Mouse (Mus musculus): Measurements from ENCODE around the gene 4930523C07Rik. TPM values are rescaled to one million over a fixed set of nuclear protein-coding genes. Genes with fewer than 3 reads are reported as not detected.

Gene 4930523C07Rik
- total and polyA plus RNA-seq, 3 experiments = 0.33 to 15.9 TPM; not detected in 1

GRCm38 (mm10) chr1:160082647-160083046 lies 38.5 kb downstream of the 4930523C07Rik start:
- ATAC-seq (ENCODE audit: extremely low read depth, insufficient number of reproducible peaks, low FRiP score, poor library complexity, severe bottlenecking) = no peak

GRCm38 (mm10) chr1:160084239-160084638 lies 40.1 kb downstream of the 4930523C07Rik start:
- Histone ChIP-seq H3K36me3 (replicated peaks) (no peaks in the 10 kb centered on the region), H3K27me3 (ENCODE audit: insufficient read depth, low read length) (peaks cover 2% of the 10 kb centered on the region), H3K9me3 (replicated peaks) (no peaks in the 10 kb centered on the region), H3K4me3 (ENCODE audit: low read depth, low read length) (no peak overlapping the region), H3K4me1 (ENCODE audit: insufficient read depth, low read depth, low read length) (no peaks in the 10 kb centered on the region)
- no peak for TF ChIP-seq POLR2AphosphoS5 (IDR thresholded peaks at IDR 0.05; ENCODE audit: insufficient replicate concordance, low read depth, low read length)
- no peak for TF ChIP-seq GATA1 (IDR thresholded peaks at IDR 0.05; ENCODE audit: borderline replicate concordance, low read length)
- TF ChIP-seq GATA2 (IDR thresholded peaks at IDR 0.05; ENCODE audit: borderline replicate concordance, low read depth, low read length) = no peak
- TF ChIP-seq TAL1 (conservative IDR thresholded peaks at IDR 0.05; ENCODE audit: low read depth, low read length) = no peak
- TF ChIP-seq CTCF (IDR thresholded peaks at IDR 0.05; ENCODE audit: low read depth, low read length) = no peak
- no peak for ATAC-seq (ENCODE audit: extremely low read depth, insufficient number of reproducible peaks, low FRiP score, poor library complexity, severe bottlenecking)
- no peak for DNase-seq (ENCODE audit: low spot score)

More at GRCm38 (mm10) chr1:160082647-160083046, 38.5 kb downstream of the 4930523C07Rik start:
- Histone ChIP-seq H3K4me3 (ENCODE audit: low read depth, low read length) (no peak overlapping the region), H3K36me3 (replicated peaks) (no peaks in the 10 kb centered on the region), H3K9me3 (replicated peaks) (no peaks in the 10 kb centered on the region), H3K27me3 (ENCODE audit: insufficient read depth, low read length) (peaks cover 2% of the 10 kb centered on the region), H3K4me1 (ENCODE audit: insufficient read depth, low read depth, low read length) (no peaks in the 10 kb centered on the region)
- no peak for TF ChIP-seq GATA1 (IDR thresholded peaks at IDR 0.05; ENCODE audit: borderline replicate concordance, low read length)
- no peak for TF ChIP-seq POLR2AphosphoS5 (IDR thresholded peaks at IDR 0.05; ENCODE audit: insufficient replicate concordance, low read depth, low read length)
- TF ChIP-seq GATA2 (IDR thresholded peaks at IDR 0.05; ENCODE audit: borderline replicate concordance, low read depth, low read length) = no peak
- TF ChIP-seq TAL1 (conservative IDR thresholded peaks at IDR 0.05; ENCODE audit: low read depth, low read length) = no peak
- no peak for TF ChIP-seq CTCF (IDR thresholded peaks at IDR 0.05; ENCODE audit: low read depth, low read length)
- no peak for DNase-seq (ENCODE audit: low spot score)

GRCm38 (mm10) chr1:160086651-160087050 lies 42.5 kb downstream of the 4930523C07Rik start:
- no peaks in the 10 kb centered on the region for H3K36me3 ChIP-seq (replicated peaks)
- no peaks in the 10 kb centered on the region for H3K9me3 ChIP-seq (replicated peaks)
- ATAC-seq (ENCODE audit: extremely low read depth, insufficient number of reproducible peaks, low FRiP score, poor library complexity, severe bottlenecking) (no peak), DNase-seq (ENCODE audit: low spot score) (no peak)
- TF ChIP-seq GATA1 (IDR thresholded peaks at IDR 0.05; ENCODE audit: borderline replicate concordance, low read length) = no peak
- no peak for TF ChIP-seq CTCF (IDR thresholded peaks at IDR 0.05; ENCODE audit: low read depth, low read length)
- no peak for TF ChIP-seq GATA2 (IDR thresholded peaks at IDR 0.05; ENCODE audit: borderline replicate concordance, low read depth, low read length)
- no peak for TF ChIP-seq TAL1 (conservative IDR thresholded peaks at IDR 0.05; ENCODE audit: low read depth, low read length)
- TF ChIP-seq POLR2AphosphoS5 (IDR thresholded peaks at IDR 0.05; ENCODE audit: insufficient replicate concordance, low read depth, low read length) = no peak
- no peak overlapping the region for H3K4me3 ChIP-seq (ENCODE audit: low read depth, low read length)
- peaks cover 2% of the 10 kb centered on the region for H3K27me3 ChIP-seq (ENCODE audit: insufficient read depth, low read length)
- H3K4me1 ChIP-seq (ENCODE audit: insufficient read depth, low read depth, low read length) = no peaks in the 10 kb centered on the region

GRCm38 (mm10) chr1:160099659-160100302 lies 55.6 kb downstream of the 4930523C07Rik start:
- Histone ChIP-seq H3K4me3 (ENCODE audit: low read depth, low read length) (no peak overlapping the region), H3K9me3 (replicated peaks) (no peaks in the 10 kb centered on the region), H3K4me1 (ENCODE audit: insufficient read depth, low read depth, low read length) (no peaks in the 10 kb centered on the region), H3K27me3 (ENCODE audit: insufficient read depth, low read length) (0 out of 2 replicates have a peak, but pooled peaks cover 5% of the 10 kb centered on the region), H3K36me3 (replicated peaks) (no peaks in the 10 kb centered on the region)
- ATAC-seq (ENCODE audit: extremely low read depth, insufficient number of reproducible peaks, low FRiP score, poor library complexity, severe bottlenecking) (no peak), DNase-seq (ENCODE audit: low spot score) (no peak)
- TF ChIP-seq POLR2AphosphoS5 (IDR thresholded peaks at IDR 0.05; ENCODE audit: insufficient replicate concordance, low read depth, low read length) = no peak
- no peak for TF ChIP-seq CTCF (IDR thresholded peaks at IDR 0.05; ENCODE audit: low read depth, low read length)
- no peak for TF ChIP-seq TAL1 (conservative IDR thresholded peaks at IDR 0.05; ENCODE audit: low read depth, low read length)
- no peak for TF ChIP-seq GATA2 (IDR thresholded peaks at IDR 0.05; ENCODE audit: borderline replicate concordance, low read depth, low read length)
- TF ChIP-seq GATA1 (IDR thresholded peaks at IDR 0.05; ENCODE audit: borderline replicate concordance, low read length) = no peak

GRCm38 (mm10) chr1:160100996-160101395 lies 56.8 kb downstream of the 4930523C07Rik start:
- Histone ChIP-seq H3K4me3 (ENCODE audit: low read depth, low read length) (no peak overlapping the region), H3K4me1 (ENCODE audit: insufficient read depth, low read depth, low read length) (no peaks in the 10 kb centered on the region), H3K36me3 (replicated peaks) (no peaks in the 10 kb centered on the region), H3K9me3 (replicated peaks) (no peaks in the 10 kb centered on the region), H3K27me3 (ENCODE audit: insufficient read depth, low read length) (0 out of 2 replicates have a peak, but pooled peaks cover 3% of the 10 kb centered on the region)
- TF ChIP-seq TAL1 (conservative IDR thresholded peaks at IDR 0.05; ENCODE audit: low read depth, low read length) (no peak), POLR2AphosphoS5 (IDR thresholded peaks at IDR 0.05; ENCODE audit: insufficient replicate concordance, low read depth, low read length) (no peak), CTCF (IDR thresholded peaks at IDR 0.05; ENCODE audit: low read depth, low read length) (no peak), GATA2 (IDR thresholded peaks at IDR 0.05; ENCODE audit: borderline replicate concordance, low read depth, low read length) (no peak), GATA1 (IDR thresholded peaks at IDR 0.05; ENCODE audit: borderline replicate concordance, low read length) (no peak)
- no peak for ATAC-seq (ENCODE audit: extremely low read depth, insufficient number of reproducible peaks, low FRiP score, poor library complexity, severe bottlenecking)
- DNase-seq (ENCODE audit: low spot score) = no peak

- DNase-seq (ENCODE audit: low spot score) (no peak), ATAC-seq (ENCODE audit: extremely low read depth, insufficient number of reproducible peaks, low FRiP score, poor library complexity, severe bottlenecking) (no peak)
- no peaks in the 10 kb centered on the region for H3K9me3 ChIP-seq (replicated peaks)
- H3K4me3 ChIP-seq (ENCODE audit: low read depth, low read length) = no peak overlapping the region
- peaks cover 8% of the 10 kb centered on the region; the same call in 1 of the 2 replicates for H3K27me3 ChIP-seq (ENCODE audit: insufficient read depth, low read length)
- H3K36me3 ChIP-seq (replicated peaks) = no peaks in the 10 kb centered on the region
- TF ChIP-seq GATA1 (IDR thresholded peaks at IDR 0.05; ENCODE audit: borderline replicate concordance, low read length) = no peak
- TF ChIP-seq GATA2 (IDR thresholded peaks at IDR 0.05; ENCODE audit: borderline replicate concordance, low read depth, low read length) = no peak
- no peaks in the 10 kb centered on the region for H3K4me1 ChIP-seq (ENCODE audit: insufficient read depth, low read depth, low read length)
Observed at GRCm38 (mm10) chr1:160105426-160105825, 61.2 kb downstream of the 4930523C07Rik start.
